Mouse (Mus musculus) hindbrain, embryonic 13.5 days (tissue): ENCODE results near the gene Zbtb20. TPM values are rescaled to one million over a fixed set of nuclear protein-coding genes. Genes with fewer than 3 reads are reported as not detected.
A peak's percentile ranks its signal among the peaks of the same experiment; 100 is the strongest.

ENCODE experiments used
- ATAC-seq: fragments of 200-750 bp; cut with Nextera tagmentation; 2 replicates; pipeline ENCODE4 v1.8.0; 2017; ENCODE audit warnings: moderate TSS enrichment; ENCODE audit not compliant: low FRiP score
- H3K27ac ChIP-seq: fragments of 300-500 bp; sonication (generic); 2 replicates; pipeline ENCODE4 v1.5.1; 2015; ENCODE audit warnings: inconsistent platforms, mild to moderate bottlenecking, moderate library complexity
- H3K27me3 ChIP-seq: fragments of 300-500 bp; sonication (generic); 2 replicates; pipeline ENCODE4 v1.6.1; 2015; ENCODE audit warnings: mild to moderate bottlenecking, inconsistent platforms
- H3K36me3 ChIP-seq: fragments of 300-500 bp; sonication (generic); 2 replicates; pipeline ENCODE4 v1.6.1; 2015; ENCODE audit warnings: mild to moderate bottlenecking, inconsistent platforms
- H3K4me1 ChIP-seq: fragments of 300-500 bp; sonication (generic); replicated peaks from 2 replicates; pipeline ENCODE4 v1.6.1; 2015; ENCODE audit warnings: inconsistent platforms
- H3K4me2 ChIP-seq: fragments of 300-500 bp; sonication (generic); 2 replicates; pipeline ENCODE4 v1.6.1; 2015; ENCODE audit warnings: inconsistent platforms, mild to moderate bottlenecking, moderate library complexity
- H3K4me3 ChIP-seq: fragments of 300-500 bp; sonication (generic); 2 replicates; pipeline ENCODE4 v1.5.1; 2015; ENCODE audit warnings: mild to moderate bottlenecking, inconsistent platforms
- H3K9ac ChIP-seq: fragments of 300-500 bp; sonication (generic); 2 replicates; pipeline ENCODE4 v1.6.1; 2015; ENCODE audit warnings: mild to moderate bottlenecking, inconsistent platforms
- H3K9me3 ChIP-seq: fragments of 300-500 bp; sonication (generic); 2 replicates; pipeline ENCODE4 v1.6.1; 2016; ENCODE audit warnings: inconsistent platforms
- WGBS: fragments of 180-500 bp; shearing (Covaris S2); methylation state at CpG from one replicate; pipeline ENCODE4 v1.1.7; 2015; 5-methylcytosine and 5-hydroxymethylcytosine counted together
- polyA plus RNA-seq: library from polyadenylated mRNA; unstranded; fragments of >200 nt; fragmentation: Nextera tagmentation; extraction: Ambion mirVana; gene quantifications from 2 replicates; pipeline ENCODE4 v1.2.1, GENCODE M21; 2015

Gene Zbtb20
- polyA plus RNA-seq, 1 experiment from 2014 or later: 65.7 TPM

- H3K9ac ChIP-seq: no peak overlapping the region
- H3K4me2 ChIP-seq: no peak overlapping the region
- no peaks in the 10 kb centered on the region for H3K27me3 ChIP-seq
- H3K36me3 ChIP-seq: no peaks in the 10 kb centered on the region
- no peaks in the 10 kb centered on the region; the same call in 1 of the 2 replicates for H3K4me1 ChIP-seq
- no peak for ATAC-seq
- H3K9me3 ChIP-seq: no peaks in the 10 kb centered on the region
- WGBS: 52% methylated on average over 5 of the region's 5 CpGs
- H3K27ac ChIP-seq: no peak overlapping the region
- H3K4me3 ChIP-seq: no peak overlapping the region
Measured at GRCm38 (mm10) chr16:43297953-43298596, 422.4 kb downstream of the Zbtb20 start.

GRCm38 (mm10) chr16:43300420-43300819, 424.7 kb downstream of the Zbtb20 start:
- no peaks in the 10 kb centered on the region for H3K27me3 ChIP-seq
- H3K4me1 ChIP-seq: no peaks in the 10 kb centered on the region; the same call in 1 of the 2 replicates
- no peak for ATAC-seq
- no peak overlapping the region for H3K9ac ChIP-seq
- no peaks in the 10 kb centered on the region for H3K36me3 ChIP-seq
- 84% methylated on average over 3 of the region's 3 CpGs for WGBS
- H3K9me3 ChIP-seq: no peaks in the 10 kb centered on the region
- H3K27ac ChIP-seq: no peak overlapping the region
- H3K4me2 ChIP-seq: no peak overlapping the region
- no peak overlapping the region for H3K4me3 ChIP-seq

- Histone ChIP-seq H3K36me3 (no peaks in the 10 kb centered on the region), H3K27me3 (no peaks in the 10 kb centered on the region), H3K4me1 (no peaks in the 10 kb centered on the region; the same call in 1 of the 2 replicates), H3K9me3 (no peaks in the 10 kb centered on the region), H3K27ac (no peak overlapping the region), H3K9ac (no peak overlapping the region), H3K4me3 (no peak overlapping the region), H3K4me2 (no peak overlapping the region)
- 49% methylated on average over 2 of the region's 2 CpGs for WGBS
- ATAC-seq: no peak
Measured at GRCm38 (mm10) chr16:43302171-43302570, 426.5 kb downstream of the Zbtb20 start.

- no peaks in the 10 kb centered on the region for H3K36me3 ChIP-seq
- H3K4me2 ChIP-seq: no peak overlapping the region
- H3K9me3 ChIP-seq: no peaks in the 10 kb centered on the region
- H3K27ac ChIP-seq: no peak overlapping the region
- no peaks in the 10 kb centered on the region for H3K4me1 ChIP-seq
- 70% methylated on average over 9 of the region's 9 CpGs for WGBS
- no peak overlapping the region for H3K9ac ChIP-seq
- no peak for ATAC-seq
- H3K27me3 ChIP-seq: no peaks in the 10 kb centered on the region
- no peak overlapping the region for H3K4me3 ChIP-seq
Measured at GRCm38 (mm10) chr16:43303245-43304197, 427.8 kb downstream of the Zbtb20 start.

- H3K9ac ChIP-seq: no peak overlapping the region
- ATAC-seq: no peak
Measured at GRCm38 (mm10) chr16:43309968-43310431, 434.3 kb downstream of the Zbtb20 start.

GRCm38 (mm10) chr16:43324009-43324408, 448.3 kb downstream of the Zbtb20 start:
- Histone ChIP-seq H3K4me2 (no peak overlapping the region), H3K4me1 (no peaks in the 10 kb centered on the region), H3K36me3 (no peaks in the 10 kb centered on the region), H3K27ac (no peak overlapping the region), H3K9me3 (no peaks in the 10 kb centered on the region), H3K4me3 (no peak overlapping the region), H3K9ac (no peak overlapping the region), H3K27me3 (no peaks in the 10 kb centered on the region)
- WGBS: 88% methylated on average over 3 of the region's 3 CpGs
- ATAC-seq: no peak

More at GRCm38 (mm10) chr16:43309968-43310431, 434.3 kb downstream of the Zbtb20 start:
- H3K4me2 ChIP-seq: no peak overlapping the region
- peaks cover 9% of the 10 kb centered on the region for H3K4me1 ChIP-seq
- H3K27me3 ChIP-seq: no peaks in the 10 kb centered on the region
- no peaks in the 10 kb centered on the region for H3K36me3 ChIP-seq
- no peak overlapping the region for H3K4me3 ChIP-seq
- peaks cover 3% of the 10 kb centered on the region; the same call in 1 of the 2 replicates for H3K9me3 ChIP-seq
- 19% methylated on average over 4 of the region's 4 CpGs for whole genome bisulfite sequencing
- peak overlapping the region; percentile 55 for H3K27ac ChIP-seq

- no peak for ATAC-seq
- H3K4me1 ChIP-seq: no peaks in the 10 kb centered on the region
- no peak overlapping the region for H3K9ac ChIP-seq
- no peaks in the 10 kb centered on the region for H3K27me3 ChIP-seq
- no peaks in the 10 kb centered on the region for H3K36me3 ChIP-seq
- H3K27ac ChIP-seq: no peak overlapping the region
- no peak overlapping the region for H3K4me3 ChIP-seq
- 92% methylated on average over 1 of the region's 1 CpGs for WGBS
- no peaks in the 10 kb centered on the region for H3K9me3 ChIP-seq
- no peak overlapping the region for H3K4me2 ChIP-seq
Measured at GRCm38 (mm10) chr16:43328221-43328620, 452.5 kb downstream of the Zbtb20 start.

GRCm38 (mm10) chr16:43330206-43330605, 454.5 kb downstream of the Zbtb20 start:
- no peak overlapping the region for H3K27ac ChIP-seq
- no peak for ATAC-seq
- no peak overlapping the region for H3K4me2 ChIP-seq
- H3K9ac ChIP-seq: no peak overlapping the region
- H3K27me3 ChIP-seq: no peaks in the 10 kb centered on the region
- H3K4me1 ChIP-seq: peaks cover 6% of the 10 kb centered on the region; the same call in 1 of the 2 replicates
- 92% methylated on average over 3 of the region's 3 CpGs for WGBS
- H3K4me3 ChIP-seq: no peak overlapping the region
- no peaks in the 10 kb centered on the region for H3K9me3 ChIP-seq
- no peaks in the 10 kb centered on the region for H3K36me3 ChIP-seq

- H3K9me3 ChIP-seq: no peaks in the 10 kb centered on the region
- 83% methylated on average over 3 of the region's 3 CpGs for WGBS
Measured at GRCm38 (mm10) chr16:43331440-43331839, 455.8 kb downstream of the Zbtb20 start.

GRCm38 (mm10) chr16:43332734-43333133, 457.1 kb downstream of the Zbtb20 start:
- Histone ChIP-seq H3K9me3 (no peaks in the 10 kb centered on the region), H3K9ac (no peak overlapping the region), H3K27me3 (no peaks in the 10 kb centered on the region), H3K4me1 (peaks cover 9% of the 10 kb centered on the region; the same call in 1 of the 2 replicates), H3K4me2 (no peak overlapping the region), H3K27ac (no peak overlapping the region), H3K36me3 (no peaks in the 10 kb centered on the region), H3K4me3 (no peak overlapping the region)
- no peak for ATAC-seq
- 63% methylated on average over 2 of the region's 2 CpGs for WGBS

More at GRCm38 (mm10) chr16:43331440-43331839, 455.8 kb downstream of the Zbtb20 start:
- Histone ChIP-seq H3K4me1 (peaks cover 9% of the 10 kb centered on the region; the same call in 1 of the 2 replicates), H3K27ac (no peak overlapping the region), H3K4me2 (no peak overlapping the region), H3K27me3 (no peaks in the 10 kb centered on the region), H3K4me3 (no peak overlapping the region), H3K9ac (no peak overlapping the region), H3K36me3 (no peaks in the 10 kb centered on the region)
- no peak for ATAC-seq

- Histone ChIP-seq H3K9me3 (no peaks in the 10 kb centered on the region), H3K27me3 (no peaks in the 10 kb centered on the region), H3K36me3 (no peaks in the 10 kb centered on the region), H3K27ac (no peak overlapping the region), H3K4me2 (no peak overlapping the region), H3K4me1 (peaks cover 9% of the 10 kb centered on the region; the same call in 1 of the 2 replicates), H3K9ac (no peak overlapping the region), H3K4me3 (no peak overlapping the region)
- 74% methylated on average over 1 of the region's 1 CpGs for WGBS
- no peak for ATAC-seq
Measured at GRCm38 (mm10) chr16:43333265-43333664, 457.6 kb downstream of the Zbtb20 start.

- Histone ChIP-seq H3K36me3 (no peaks in the 10 kb centered on the region), H3K4me2 (no peak overlapping the region)
Measured at GRCm38 (mm10) chr16:43334411-43335150, 458.9 kb downstream of the Zbtb20 start.

More at GRCm38 (mm10) chr16:43334411-43335150, 458.9 kb downstream of the Zbtb20 start:
- no peak for ATAC-seq
- H3K4me3 ChIP-seq: no peak overlapping the region
- H3K4me1 ChIP-seq: peaks cover 9% of the 10 kb centered on the region; the same call in 1 of the 2 replicates
- no peaks in the 10 kb centered on the region for H3K9me3 ChIP-seq
- H3K9ac ChIP-seq: no peak overlapping the region
- 37% methylated on average over 11 of the region's 11 CpGs for WGBS
- no peak overlapping the region; the same call in 1 of the 2 replicates for H3K27ac ChIP-seq
- no peaks in the 10 kb centered on the region for H3K27me3 ChIP-seq
